Mouse (Mus musculus): ENCODE results near the gene Rfx4. TPM values are rescaled to one million over a fixed set of nuclear protein-coding genes. Genes with fewer than 3 reads are reported as not detected.

The Rfx4 gene
- polyA plus RNA-seq, 1 experiment from 2014 or later: not detected

GRCm38 (mm10) chr10:84815676-84816436, 60.0 kb downstream of the Rfx4 start:
- Histone ChIP-seq H3K9ac (ENCODE audit: low read depth, low read length) (no peak overlapping the region), H3K27ac (ENCODE audit: low read length) (no peak overlapping the region), H3K4me2 (ENCODE audit: low read depth, low read length) (no peak overlapping the region), H3K36me3 (ENCODE audit: control insufficient read depth, insufficient read depth) (no peaks in the 10 kb centered on the region), H3K27me3 (ENCODE audit: control insufficient read depth, insufficient read depth, low read depth, low read length) (no peaks in the 10 kb centered on the region), H3K4me3 (ENCODE audit: low read depth, low read length) (no peak overlapping the region), H3K4me1 (ENCODE audit: control insufficient read depth, low read depth, low read length) (no peaks in the 10 kb centered on the region), H3K9me3 (replicated peaks; ENCODE audit: control insufficient read depth, low read length) (no peaks in the 10 kb centered on the region)
- ATAC-seq (ENCODE audit: low read depth): no peak
- WGBS (ENCODE audit: insufficient replicate concordance): 49% methylated on average over 4 of the region's 4 CpGs

- Histone ChIP-seq H3K27me3 (ENCODE audit: control insufficient read depth, insufficient read depth, low read depth, low read length) (no peaks in the 10 kb centered on the region), H3K4me3 (ENCODE audit: low read depth, low read length) (no peak overlapping the region), H3K4me2 (ENCODE audit: low read depth, low read length) (no peak overlapping the region), H3K36me3 (ENCODE audit: control insufficient read depth, insufficient read depth) (no peaks in the 10 kb centered on the region), H3K4me1 (ENCODE audit: control insufficient read depth, low read depth, low read length) (no peaks in the 10 kb centered on the region), H3K9ac (ENCODE audit: low read depth, low read length) (no peak overlapping the region), H3K27ac (ENCODE audit: low read length) (no peak overlapping the region), H3K9me3 (replicated peaks; ENCODE audit: control insufficient read depth, low read length) (no peaks in the 10 kb centered on the region)
- WGBS (ENCODE audit: insufficient replicate concordance): 51% methylated on average over 7 of the region's 7 CpGs
- ATAC-seq (ENCODE audit: low read depth): no peak
These were observed 61.4 kb downstream of the Rfx4 start for GRCm38 (mm10) chr10:84817086-84817869.

- Histone ChIP-seq H3K27ac (ENCODE audit: low read length) (no peak overlapping the region), H3K4me3 (ENCODE audit: low read depth, low read length) (no peak overlapping the region), H3K27me3 (ENCODE audit: control insufficient read depth, insufficient read depth, low read depth, low read length) (no peaks in the 10 kb centered on the region), H3K36me3 (ENCODE audit: control insufficient read depth, insufficient read depth) (no peaks in the 10 kb centered on the region), H3K4me1 (ENCODE audit: control insufficient read depth, low read depth, low read length) (no peaks in the 10 kb centered on the region), H3K9ac (ENCODE audit: low read depth, low read length) (no peak overlapping the region), H3K4me2 (ENCODE audit: low read depth, low read length) (no peak overlapping the region), H3K9me3 (replicated peaks; ENCODE audit: control insufficient read depth, low read length) (no peaks in the 10 kb centered on the region)
- no peak for ATAC-seq (ENCODE audit: low read depth)
- 30% methylated on average over 6 of the region's 6 CpGs for whole genome bisulfite sequencing (ENCODE audit: insufficient replicate concordance)
These were observed 63.8 kb downstream of the Rfx4 start for GRCm38 (mm10) chr10:84819669-84820068.

- Histone ChIP-seq H3K9ac (ENCODE audit: low read depth, low read length) (no peak overlapping the region), H3K36me3 (ENCODE audit: control insufficient read depth, insufficient read depth) (no peaks in the 10 kb centered on the region), H3K9me3 (replicated peaks; ENCODE audit: control insufficient read depth, low read length) (no peaks in the 10 kb centered on the region), H3K4me2 (ENCODE audit: low read depth, low read length) (no peak overlapping the region), H3K4me1 (ENCODE audit: control insufficient read depth, low read depth, low read length) (no peaks in the 10 kb centered on the region), H3K4me3 (ENCODE audit: low read depth, low read length) (no peak overlapping the region), H3K27ac (ENCODE audit: low read length) (no peak overlapping the region), H3K27me3 (ENCODE audit: control insufficient read depth, insufficient read depth, low read depth, low read length) (no peaks in the 10 kb centered on the region)
- no peak for ATAC-seq (ENCODE audit: low read depth)
- WGBS (ENCODE audit: insufficient replicate concordance): 31% methylated on average over 3 of the region's 3 CpGs
These were observed 64.4 kb downstream of the Rfx4 start for GRCm38 (mm10) chr10:84820230-84820629.

- H3K36me3 ChIP-seq (ENCODE audit: control insufficient read depth, insufficient read depth): no peaks in the 10 kb centered on the region
- H3K9ac ChIP-seq (ENCODE audit: low read depth, low read length): no peak overlapping the region
- no peak overlapping the region for H3K4me3 ChIP-seq (ENCODE audit: low read depth, low read length)
- H3K4me1 ChIP-seq (ENCODE audit: control insufficient read depth, low read depth, low read length): no peaks in the 10 kb centered on the region
- WGBS (ENCODE audit: insufficient replicate concordance): 64% methylated on average over 9 of the region's 9 CpGs
- no peaks in the 10 kb centered on the region for H3K27me3 ChIP-seq (ENCODE audit: control insufficient read depth, insufficient read depth, low read depth, low read length)
- H3K9me3 ChIP-seq (replicated peaks; ENCODE audit: control insufficient read depth, low read length): no peaks in the 10 kb centered on the region
- no peak for ATAC-seq (ENCODE audit: low read depth)
- H3K27ac ChIP-seq (ENCODE audit: low read length): no peak overlapping the region
- H3K4me2 ChIP-seq (ENCODE audit: low read depth, low read length): no peak overlapping the region
These were observed 66.9 kb downstream of the Rfx4 start for GRCm38 (mm10) chr10:84822741-84823151.

- WGBS (ENCODE audit: insufficient replicate concordance): 19% methylated on average over 4 of the region's 4 CpGs
- 0 out of 2 replicates have a peak, but pooled peaks have one; percentile 24 for ATAC-seq (ENCODE audit: low read depth)
- H3K27ac ChIP-seq (ENCODE audit: low read length): no peak overlapping the region
- H3K9ac ChIP-seq (ENCODE audit: low read depth, low read length): no peak overlapping the region
- H3K4me2 ChIP-seq (ENCODE audit: low read depth, low read length): 0 out of 2 replicates have a peak overlapping the region, but pooled peaks have one; percentile 11
- H3K4me1 ChIP-seq (ENCODE audit: control insufficient read depth, low read depth, low read length): no peaks in the 10 kb centered on the region
- H3K4me3 ChIP-seq (ENCODE audit: low read depth, low read length): no peak overlapping the region
- no peaks in the 10 kb centered on the region for H3K9me3 ChIP-seq (replicated peaks; ENCODE audit: control insufficient read depth, low read length)
- no peaks in the 10 kb centered on the region for H3K36me3 ChIP-seq (ENCODE audit: control insufficient read depth, insufficient read depth)
- no peaks in the 10 kb centered on the region for H3K27me3 ChIP-seq (ENCODE audit: control insufficient read depth, insufficient read depth, low read depth, low read length)
These were observed 67.8 kb downstream of the Rfx4 start for GRCm38 (mm10) chr10:84823621-84824020.

GRCm38 (mm10) chr10:84829009-84829408, 73.1 kb downstream of the Rfx4 start:
- ATAC-seq (ENCODE audit: low read depth): no peak
- Histone ChIP-seq H3K9me3 (replicated peaks; ENCODE audit: control insufficient read depth, low read length) (no peaks in the 10 kb centered on the region), H3K27ac (ENCODE audit: low read length) (no peak overlapping the region), H3K4me2 (ENCODE audit: low read depth, low read length) (no peak overlapping the region), H3K9ac (ENCODE audit: low read depth, low read length) (no peak overlapping the region), H3K27me3 (ENCODE audit: control insufficient read depth, insufficient read depth, low read depth, low read length) (no peaks in the 10 kb centered on the region), H3K36me3 (ENCODE audit: control insufficient read depth, insufficient read depth) (no peaks in the 10 kb centered on the region), H3K4me1 (ENCODE audit: control insufficient read depth, low read depth, low read length) (no peaks in the 10 kb centered on the region), H3K4me3 (ENCODE audit: low read depth, low read length) (no peak overlapping the region)
- WGBS (ENCODE audit: insufficient replicate concordance): 41% methylated on average over 8 of the region's 8 CpGs

- ATAC-seq (ENCODE audit: low read depth): no peak
- no peaks in the 10 kb centered on the region for H3K36me3 ChIP-seq (ENCODE audit: control insufficient read depth, insufficient read depth)
- no peaks in the 10 kb centered on the region for H3K27me3 ChIP-seq (ENCODE audit: control insufficient read depth, insufficient read depth, low read depth, low read length)
- H3K9me3 ChIP-seq (replicated peaks; ENCODE audit: control insufficient read depth, low read length): no peaks in the 10 kb centered on the region
- no peak overlapping the region for H3K27ac ChIP-seq (ENCODE audit: low read length)
- no peak overlapping the region for H3K9ac ChIP-seq (ENCODE audit: low read depth, low read length)
- 37% methylated on average over 6 of the region's 6 CpGs for WGBS (ENCODE audit: insufficient replicate concordance)
- no peak overlapping the region for H3K4me3 ChIP-seq (ENCODE audit: low read depth, low read length)
- H3K4me2 ChIP-seq (ENCODE audit: low read depth, low read length): no peak overlapping the region
- no peaks in the 10 kb centered on the region for H3K4me1 ChIP-seq (ENCODE audit: control insufficient read depth, low read depth, low read length)
These were observed 79.7 kb downstream of the Rfx4 start for GRCm38 (mm10) chr10:84835596-84835995.

GRCm38 (mm10) chr10:84836104-84836503, 80.2 kb downstream of the Rfx4 start:
- Histone ChIP-seq H3K27ac (ENCODE audit: low read length) (no peak overlapping the region), H3K9me3 (replicated peaks; ENCODE audit: control insufficient read depth, low read length) (no peaks in the 10 kb centered on the region), H3K36me3 (ENCODE audit: control insufficient read depth, insufficient read depth) (no peaks in the 10 kb centered on the region), H3K4me1 (ENCODE audit: control insufficient read depth, low read depth, low read length) (no peaks in the 10 kb centered on the region), H3K9ac (ENCODE audit: low read depth, low read length) (no peak overlapping the region), H3K4me2 (ENCODE audit: low read depth, low read length) (no peak overlapping the region), H3K27me3 (ENCODE audit: control insufficient read depth, insufficient read depth, low read depth, low read length) (no peaks in the 10 kb centered on the region), H3K4me3 (ENCODE audit: low read depth, low read length) (no peak overlapping the region)
- 9% methylated on average over 4 of the region's 4 CpGs for WGBS (ENCODE audit: insufficient replicate concordance)
- no peak for ATAC-seq (ENCODE audit: low read depth)

Data from liver, embryonic 16.5 days (tissue).